Mouse (Mus musculus) adrenal gland (tissue): ENCODE measurements around the gene Tmem30a.

Source experiments
- intact Hi-C: fragments of 180-260 bp; cut with DNase I; formaldehyde crosslinking; loops from one replicate; pipeline ENCODE4 v1.15.1; 2025

Tmem30a gene

GRCm38 (mm10) chr9:79796461-79797135 lies 3.3 kb upstream of the Tmem30a start:
- intact Hi-C loops = loop anchor here (5.0 kb wide), 1 partner anchor 34 kb away; no protein-coding TSS in a partner anchor

DNA sequence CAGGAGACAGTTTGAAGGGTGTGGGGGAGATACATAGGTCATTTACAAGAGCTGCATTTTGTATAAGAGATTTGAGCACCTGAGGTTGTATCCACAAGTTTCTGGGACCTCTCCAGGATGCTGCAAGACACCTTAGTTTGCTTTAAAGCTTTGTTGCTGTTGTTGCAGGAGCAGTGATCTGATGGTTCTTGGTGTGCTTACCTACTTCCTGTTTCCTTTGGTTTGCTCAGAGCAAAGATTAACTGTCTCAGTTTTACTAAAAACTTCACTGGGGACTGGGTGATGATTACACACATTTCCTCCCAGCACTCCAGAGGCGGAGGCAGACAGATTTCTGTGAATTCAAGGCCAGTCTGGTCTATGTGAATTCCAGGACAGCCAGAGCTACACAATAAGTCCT lies 1.8 kb upstream of the Tmem30a start:
- intact Hi-C loops = loop anchor here (5.0 kb wide), 1 partner anchor 33 kb away; no protein-coding TSS in a partner anchor

DNA sequence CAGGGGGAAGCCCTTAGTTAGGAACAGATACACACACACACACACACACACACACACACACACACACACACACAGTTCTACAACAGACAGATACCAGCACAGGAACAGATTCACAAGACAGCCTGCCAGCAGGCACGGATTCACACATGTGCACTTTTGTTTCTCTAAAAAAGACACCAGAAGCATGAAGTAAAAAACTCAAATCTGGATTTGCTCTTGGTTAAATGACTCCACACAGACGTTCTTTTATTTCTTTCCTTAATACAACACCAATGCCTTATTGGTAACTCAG lies 7.6 kb downstream of the Tmem30a start:
- intact Hi-C loops = no loop called here

DNA sequence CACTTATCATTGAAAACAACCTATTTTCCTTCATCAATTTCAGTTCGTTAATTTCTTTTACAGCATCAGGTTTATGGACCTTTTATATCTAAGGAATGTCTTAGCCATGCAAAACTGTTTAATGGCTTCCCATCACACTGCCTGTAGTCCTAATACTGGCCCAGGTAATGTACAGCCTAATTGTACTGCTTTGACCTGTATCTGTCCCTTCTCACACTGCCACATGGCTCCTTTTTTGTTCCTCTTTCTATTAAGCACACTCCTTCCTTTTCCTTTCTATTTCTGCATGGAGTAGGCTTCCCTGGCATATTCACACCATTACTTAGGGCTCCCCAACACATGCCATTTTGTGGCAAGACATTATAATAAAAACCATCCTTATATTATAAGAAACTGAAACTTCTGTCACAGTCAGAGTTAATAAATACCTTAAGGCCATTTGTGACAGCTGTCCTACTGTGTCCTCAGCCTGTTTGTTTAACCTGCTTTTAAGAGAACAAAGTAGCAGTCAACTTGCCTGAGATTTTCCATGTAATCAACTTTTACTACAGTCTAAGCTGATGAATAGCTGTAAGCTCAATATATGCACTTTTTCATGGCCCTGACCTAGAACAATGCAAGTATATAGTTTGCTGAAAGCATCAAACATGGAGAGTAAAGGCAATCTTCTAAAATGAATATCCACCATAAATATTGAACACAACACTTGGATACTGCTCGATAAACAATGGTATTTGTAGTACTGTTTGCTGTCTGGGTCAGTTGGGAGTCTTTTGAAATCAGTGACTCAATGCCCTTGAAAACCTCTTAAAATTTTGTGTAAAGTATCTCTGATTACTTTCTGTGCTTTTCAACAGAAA lies 8.1 kb downstream of the Tmem30a start:
- intact Hi-C loops = no loop called here

- intact Hi-C loops = no loop called here
Observed at GRCm38 (mm10) chr9:79784439-79784838, 8.9 kb downstream of the Tmem30a start.

GRCm38 (mm10) chr9:79779354-79779753 lies 14.0 kb downstream of the Tmem30a start:
- intact Hi-C loops = no loop called here

GRCm38 (mm10) chr9:79766991-79767545 lies 26.2 kb downstream of the Tmem30a start:
- intact Hi-C loops = no loop called here

DNA sequence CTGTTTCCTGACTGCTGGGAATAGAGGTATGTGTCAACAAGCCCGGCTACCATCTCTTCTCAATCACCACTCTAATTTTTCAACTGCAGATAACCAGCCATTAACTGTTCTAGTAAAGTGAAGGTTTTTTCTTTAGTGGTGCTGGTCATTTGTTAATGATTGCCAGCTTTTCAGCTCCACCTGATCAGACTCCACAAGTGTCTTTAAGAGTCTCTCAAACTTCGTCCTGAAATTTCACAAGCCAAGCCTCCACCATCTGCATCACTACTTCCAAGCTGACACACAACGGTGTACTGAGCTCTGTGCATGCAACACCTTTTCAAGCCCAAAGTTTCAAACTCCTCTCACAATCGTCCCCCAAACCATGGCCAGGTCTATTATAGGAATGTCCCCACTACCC lies 28.0 kb downstream of the Tmem30a start:
- intact Hi-C loops = no loop called here

DNA sequence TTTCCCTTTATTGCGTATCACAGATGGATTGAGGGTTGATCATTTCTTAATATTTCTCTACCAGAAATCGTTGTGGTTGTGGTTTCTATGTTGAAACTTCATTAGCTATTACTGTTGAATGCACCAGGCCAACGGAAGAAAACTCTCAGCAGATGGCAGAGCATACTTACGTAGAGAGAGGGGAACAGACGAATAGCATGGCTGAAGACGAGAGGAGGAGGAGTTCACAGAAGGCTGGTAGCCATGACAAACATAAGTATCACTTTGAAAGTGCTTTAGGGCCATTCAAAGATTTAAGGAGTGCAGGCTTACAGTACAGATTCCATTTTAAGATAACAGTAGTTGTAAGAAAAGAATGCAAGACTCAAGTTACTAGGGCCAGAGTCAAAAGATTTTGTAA lies 30.8 kb downstream of the Tmem30a start:
- intact Hi-C loops = loop anchor here (5.0 kb wide), 1 partner anchor 35 kb away; no protein-coding TSS in a partner anchor

DNA sequence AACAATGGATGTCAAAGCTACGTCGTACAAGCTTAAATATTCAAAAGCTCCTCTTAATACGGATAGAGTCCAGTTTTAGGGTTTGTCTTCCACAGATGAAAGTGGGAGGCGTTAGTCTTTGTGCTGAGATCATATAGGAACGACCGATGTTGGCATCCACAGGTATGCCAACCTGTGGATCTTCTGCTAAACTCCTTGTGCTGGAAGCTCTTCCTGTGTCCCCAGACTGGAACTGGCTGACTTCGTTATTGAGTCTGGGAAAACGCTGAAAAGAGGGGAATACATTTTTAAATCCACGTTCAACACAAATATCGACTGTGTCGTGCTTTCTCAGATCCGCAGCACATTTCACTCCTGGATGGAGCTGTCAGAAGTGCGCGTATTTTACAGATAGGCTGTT lies 33.2 kb downstream of the Tmem30a start:
- intact Hi-C loops = loop anchor here (5.0 kb wide), 1 partner anchor 37 kb away; no protein-coding TSS in a partner anchor

- intact Hi-C loops = loop anchor here (5.0 kb wide), 1 partner anchor 38 kb away; no protein-coding TSS in a partner anchor
Observed at GRCm38 (mm10) chr9:79759385-79760005, 33.8 kb downstream of the Tmem30a start, which contains the start of gene Cox7a2. TSS of gene Cox7a2 (minus strand) at chr9:79759878.

DNA sequence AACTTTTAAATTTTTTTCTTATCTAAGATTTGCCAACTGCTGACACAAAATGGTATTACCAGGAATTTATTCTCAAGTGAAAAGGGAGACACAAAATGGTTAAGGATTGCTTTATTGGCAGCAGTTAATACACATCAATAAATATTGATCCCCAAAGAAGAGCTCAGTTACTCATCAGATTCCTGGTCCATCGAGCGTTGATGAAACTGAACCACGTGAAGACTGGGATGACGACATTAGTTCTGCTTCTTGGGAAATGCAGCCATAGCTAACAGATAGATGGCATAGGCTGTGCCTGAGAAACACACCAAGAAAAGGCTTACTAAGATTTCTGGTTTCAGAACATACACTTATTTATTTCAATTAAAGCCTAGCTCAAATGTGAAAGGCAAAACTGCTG lies 38.0 kb downstream of the Tmem30a start:
- intact Hi-C loops = no loop called here

DNA sequence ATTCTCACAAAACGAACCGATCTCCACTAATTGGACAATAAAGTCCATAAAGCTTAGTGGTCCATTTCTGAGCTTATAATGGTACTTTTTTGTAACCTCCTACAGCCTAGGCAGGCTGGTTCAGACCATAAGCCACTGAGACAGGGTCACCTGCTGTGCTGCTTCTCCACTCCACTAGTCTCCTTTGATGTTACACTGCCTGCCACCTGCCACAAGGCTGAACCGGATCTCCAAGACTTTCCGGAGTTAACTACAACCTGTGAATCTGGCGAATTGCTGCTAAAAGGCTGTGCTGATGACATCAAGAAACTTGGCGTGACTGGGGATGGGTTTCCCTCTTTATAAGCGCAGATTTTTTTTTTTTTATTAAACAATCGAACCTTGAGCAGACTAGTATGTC lies 41.5 kb downstream of the Tmem30a start:
- intact Hi-C loops = no loop called here

DNA sequence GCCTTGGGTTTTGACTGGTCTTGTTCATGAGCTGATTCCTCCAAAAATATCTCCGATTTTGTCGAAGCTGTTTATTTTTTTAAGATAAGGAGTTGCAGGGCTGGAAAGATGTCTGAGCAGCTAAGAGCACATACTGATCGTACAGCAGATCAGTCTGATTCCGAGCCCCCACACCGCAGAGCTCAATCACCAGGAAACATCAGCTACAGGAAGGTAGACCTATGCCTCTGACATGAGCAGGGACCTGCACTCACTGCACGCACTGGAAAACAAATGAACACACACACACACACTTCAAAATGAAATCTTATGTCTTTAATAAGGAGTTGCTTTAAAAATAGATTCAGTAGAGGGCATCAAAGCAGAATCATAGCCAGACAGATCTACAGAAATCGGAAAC lies 42.6 kb downstream of the Tmem30a start:
- intact Hi-C loops = no loop called here

DNA sequence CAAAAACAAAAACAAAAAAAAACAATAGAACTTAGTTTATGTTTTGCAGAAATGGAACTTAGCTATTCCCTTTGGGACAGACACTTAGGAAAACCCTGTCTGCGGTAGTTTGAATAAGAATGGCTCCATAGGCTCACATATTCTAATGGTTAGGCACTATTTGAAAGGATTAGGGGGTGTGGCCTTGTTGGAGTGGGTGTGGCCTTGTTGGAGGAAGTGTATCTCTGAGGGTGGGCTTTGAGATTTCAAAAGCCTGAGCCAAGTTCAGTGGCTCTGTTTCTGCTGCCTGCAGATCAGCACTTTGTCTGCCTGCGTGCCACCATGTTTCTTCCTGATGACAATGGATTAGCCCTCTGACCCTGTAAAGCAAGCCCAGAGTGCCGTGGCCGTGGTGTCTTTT lies 48.3 kb downstream of the Tmem30a start:
- intact Hi-C loops = no loop called here

GRCm38 (mm10) chr9:79735608-79736007 lies 57.7 kb downstream of the Tmem30a start:
- intact Hi-C loops = no loop called here

DNA sequence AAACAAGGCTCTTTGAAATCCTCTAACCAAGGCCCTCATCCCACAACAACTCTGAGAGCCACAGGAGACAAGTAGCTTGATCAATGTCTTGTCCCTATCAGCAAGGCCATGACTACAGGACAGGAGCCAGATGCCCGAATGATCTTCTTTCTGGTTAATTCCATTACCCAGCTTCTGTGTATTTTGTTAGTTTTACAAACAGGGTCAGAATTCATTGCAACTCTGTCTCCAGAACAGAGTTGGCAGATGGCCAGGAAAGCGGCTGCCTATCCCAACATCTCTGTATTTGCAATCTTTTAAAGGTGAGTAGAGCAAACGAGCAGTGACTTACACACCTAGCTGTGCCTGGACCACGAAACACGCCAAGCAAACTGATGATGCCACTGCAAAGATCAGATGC lies 63.0 kb downstream of the Tmem30a start:
- intact Hi-C loops = no loop called here

GRCm38 (mm10) chr9:79723090-79723489 lies 70.2 kb downstream of the Tmem30a start:
- intact Hi-C loops = loop anchor here (5.0 kb wide), 1 partner anchor 616 kb away; no protein-coding TSS in a partner anchor

- intact Hi-C loops = loop anchor here (2.0 to 5.0 kb wide), 2 partner anchors 614 to 678 kb away; no protein-coding TSS in a partner anchor
Observed at GRCm38 (mm10) chr9:79721056-79721455, 72.3 kb downstream of the Tmem30a start.

DNA sequence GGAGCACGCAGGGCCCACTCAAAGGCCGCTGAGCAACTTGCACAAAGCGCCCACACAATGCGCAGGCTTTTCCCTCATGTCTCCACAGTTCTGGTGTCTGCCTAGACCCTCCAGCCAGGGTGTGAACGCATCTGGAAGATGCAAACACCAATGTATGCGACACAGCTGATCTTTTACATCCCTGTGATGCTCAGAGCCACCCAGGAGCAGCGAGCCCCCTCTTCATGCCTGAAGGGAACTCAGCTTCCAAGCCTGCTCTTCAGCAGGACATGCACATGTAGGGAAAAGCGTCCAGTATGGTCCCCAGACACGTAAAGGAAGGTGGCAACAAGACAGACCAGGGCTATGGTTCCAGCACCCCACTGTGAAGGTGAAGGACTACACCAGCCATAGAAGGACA lies 73.2 kb downstream of the Tmem30a start:
- intact Hi-C loops = loop anchor here (2.0 to 5.0 kb wide), 2 partner anchors 613 to 677 kb away; no protein-coding TSS in a partner anchor

GRCm38 (mm10) chr9:79719451-79719850 lies 73.9 kb downstream of the Tmem30a start:
- intact Hi-C loops = loop anchor here (5.0 kb wide), 1 partner anchor 932 kb away; no protein-coding TSS in a partner anchor
